Mouse (Mus musculus) layer of hippocampus, adult 2 months (tissue): ENCODE measurements around the gene Slc7a7. TPM values are rescaled to one million over a fixed set of nuclear protein-coding genes. Genes with fewer than 3 reads are reported as not detected.

Experiments
- DNase-seq, 2 experiments: peaks; one replicate each; pipeline ENCODE4 v3.0.0; 2022; ENCODE audit warnings: low spot score in 2 of 2
- H3K27ac ChIP-seq: fragments of 200-600 bp; 2 replicates; pipeline ENCODE4 v1.8.1; 2022
- H3K4me3 ChIP-seq: fragments of 200-600 bp; 2 replicates; pipeline ENCODE4 v1.8.1; 2022; ENCODE audit warnings: mild to moderate bottlenecking
- CTCF ChIP-seq: fragments of 200-600 bp; conservative IDR thresholded peaks from 2 replicates; pipeline ENCODE4 v1.8.1; 2022; ENCODE audit warnings: antibody characterized with exemption, mild to moderate bottlenecking, moderate library complexity
- total RNA-seq, 2 experiments: library from RNA; stranded (reverse); gene quantifications; 2 replicates each; pipeline ENCODE4 v1.2.3; 2021

Slc7a7 gene
- total RNA-seq, 2 experiments from 2014 or later, result 1.4 to 2.0 TPM

DNA sequence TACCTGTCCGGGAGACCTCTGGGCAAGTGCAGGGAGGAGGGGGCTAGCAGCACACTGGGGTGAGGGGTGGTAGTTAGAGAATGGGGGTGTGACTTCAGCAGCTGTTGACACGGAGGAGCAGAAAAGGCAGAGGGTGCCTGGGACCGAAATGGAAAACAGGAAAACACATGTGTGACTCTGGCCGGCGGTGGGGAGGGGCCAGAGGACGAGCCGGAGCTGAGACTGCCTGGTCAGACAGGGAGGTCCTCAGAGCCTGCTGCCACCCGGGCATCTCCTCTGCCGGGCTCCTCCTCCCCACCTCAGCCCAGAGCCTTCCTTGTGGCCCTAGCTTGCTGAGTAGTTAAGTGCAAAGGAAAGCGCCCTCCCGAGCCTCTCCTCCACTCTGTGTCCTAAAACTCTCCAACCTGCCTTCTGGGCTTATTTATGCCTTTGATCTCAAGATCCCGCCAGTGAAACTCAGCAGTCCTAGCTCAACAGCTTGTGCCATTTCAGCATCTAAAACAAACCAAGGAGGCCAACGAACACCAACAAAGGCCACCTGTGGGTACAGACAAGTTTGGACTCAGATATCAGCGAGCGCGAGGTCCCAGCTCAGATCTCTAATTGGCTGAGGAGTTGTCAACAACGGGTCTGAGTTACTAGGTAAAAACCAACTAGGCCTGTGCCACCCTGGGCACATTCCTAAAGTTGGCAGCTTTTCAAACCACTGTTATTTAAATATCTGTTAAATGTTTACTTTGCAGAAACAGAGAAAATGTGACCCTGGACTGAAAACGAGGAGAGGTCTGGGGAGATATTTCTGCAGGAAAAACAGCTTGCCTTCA is 3.5 kb downstream of the Slc7a7 start:
- H3K4me3 ChIP-seq, result no peak overlapping the region
- TF ChIP-seq CTCF, result no peak
- DNase-seq, result no peak
- no peak overlapping the region for H3K27ac ChIP-seq

DNA sequence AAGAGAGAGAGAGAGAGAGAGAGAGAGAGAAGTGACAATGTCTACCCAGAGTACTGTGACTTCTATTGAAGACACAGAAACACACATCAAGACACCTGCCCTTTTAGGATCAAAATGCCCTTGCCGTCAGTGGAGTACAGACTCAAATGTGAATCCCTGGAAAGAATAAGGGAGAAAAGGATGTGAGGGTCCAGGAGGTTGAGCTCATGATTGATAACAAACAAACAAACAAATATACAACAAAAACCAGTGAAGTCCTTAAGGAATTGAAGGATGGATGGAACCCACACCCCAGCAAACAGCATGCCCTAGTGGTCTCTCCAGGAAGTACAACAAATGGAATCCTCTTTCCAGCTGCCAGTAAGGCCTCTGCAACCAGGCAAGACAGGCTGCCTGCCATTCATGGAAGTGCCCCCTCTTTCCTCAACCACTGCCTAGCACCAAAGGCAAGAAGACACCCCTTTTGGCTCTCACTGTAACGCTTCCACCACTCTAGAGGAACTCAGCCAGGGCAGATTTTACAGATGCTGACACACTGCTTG is 4.9 kb downstream of the Slc7a7 start:
- peak; percentile 93 for TF ChIP-seq CTCF
- DNase-seq, result peak; percentile 56 to 74
- Histone ChIP-seq H3K27ac (no peak overlapping the region), H3K4me3 (no peak overlapping the region)

GRCm38 (mm10) chr14:54412000-54412576 is 5.5 kb downstream of the Slc7a7 start:
- no peak overlapping the region for H3K27ac ChIP-seq
- no peak for TF ChIP-seq CTCF
- no peak for DNase-seq
- H3K4me3 ChIP-seq, result no peak overlapping the region

GRCm38 (mm10) chr14:54409980-54410810 is 7.4 kb downstream of the Slc7a7 start:
- no peak for DNase-seq
- no peak for TF ChIP-seq CTCF
- no peak overlapping the region for H3K4me3 ChIP-seq
- H3K27ac ChIP-seq, result peak overlapping the region; percentile 8; the same call in 1 of the 2 replicates

DNA sequence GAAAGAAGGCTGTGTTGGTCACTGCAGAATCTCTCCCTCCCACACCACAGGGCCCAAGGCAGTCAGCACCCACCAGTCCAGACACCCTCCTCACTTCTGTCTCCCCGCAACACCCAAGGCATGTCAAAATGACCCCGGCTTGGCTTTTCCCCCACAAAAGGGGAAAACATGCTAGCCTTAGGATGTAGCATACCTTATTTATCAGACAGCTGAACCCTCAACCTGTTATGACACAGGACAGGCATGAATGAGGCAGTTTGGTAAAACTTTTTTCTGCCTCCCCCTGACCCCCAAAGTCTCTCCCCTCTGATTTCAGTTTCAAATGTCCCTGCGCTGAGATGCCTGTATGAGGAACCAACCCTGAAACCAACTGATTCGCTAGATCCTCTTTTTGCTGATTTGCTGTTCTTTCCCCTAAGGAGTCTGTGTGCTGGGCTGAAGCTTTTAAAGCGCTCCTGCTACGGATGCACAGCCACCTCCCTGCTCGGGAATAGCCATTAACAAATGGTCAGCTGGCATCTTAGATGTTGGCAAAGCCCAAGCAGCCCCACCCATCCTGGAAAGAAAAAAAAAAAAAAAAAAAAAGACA is 8.4 kb downstream of the Slc7a7 start:
- TF ChIP-seq CTCF, result no peak
- no peak for DNase-seq
- H3K4me3 ChIP-seq, result no peak overlapping the region
- H3K27ac ChIP-seq, result no peak overlapping the region; the same call in 1 of the 2 replicates

DNA sequence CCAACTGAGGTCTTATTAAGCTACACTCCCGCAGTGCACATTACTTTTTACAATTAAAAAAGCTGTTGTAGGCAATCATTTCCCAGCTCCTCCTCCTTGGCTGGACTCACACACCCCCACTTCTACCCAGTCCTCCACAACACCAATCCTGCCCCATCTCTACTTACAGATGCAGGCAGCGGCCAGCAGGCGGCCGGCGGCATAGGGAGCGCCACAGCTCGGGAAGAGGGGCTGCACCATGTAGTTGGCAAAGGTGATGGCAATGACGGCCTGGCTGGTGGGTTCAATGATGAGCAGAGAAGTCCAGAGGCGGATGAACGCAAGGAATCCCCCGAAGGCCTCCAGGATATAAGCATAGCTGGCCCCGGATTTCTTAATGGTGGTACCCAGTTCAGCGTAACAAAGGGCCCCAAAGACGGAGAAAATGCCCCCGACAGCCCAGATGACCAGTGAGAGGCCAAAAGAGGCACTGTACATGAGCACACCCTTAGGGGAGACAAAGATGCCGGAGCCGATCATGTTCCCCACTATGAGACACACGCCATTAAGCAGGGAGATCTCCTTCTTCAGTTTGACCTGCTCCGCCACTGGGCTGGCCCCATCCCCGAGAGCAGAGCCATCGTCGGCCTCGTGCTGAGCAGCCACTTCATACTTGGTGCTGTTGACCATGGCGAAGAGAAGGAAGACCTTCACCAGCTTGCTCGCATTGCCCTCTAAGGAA is 9.1 kb downstream of the Slc7a7 start:
- H3K27ac ChIP-seq, result no peak overlapping the region
- no peak for DNase-seq
- H3K4me3 ChIP-seq, result no peak overlapping the region
- TF ChIP-seq CTCF, result peak; percentile 43

DNA sequence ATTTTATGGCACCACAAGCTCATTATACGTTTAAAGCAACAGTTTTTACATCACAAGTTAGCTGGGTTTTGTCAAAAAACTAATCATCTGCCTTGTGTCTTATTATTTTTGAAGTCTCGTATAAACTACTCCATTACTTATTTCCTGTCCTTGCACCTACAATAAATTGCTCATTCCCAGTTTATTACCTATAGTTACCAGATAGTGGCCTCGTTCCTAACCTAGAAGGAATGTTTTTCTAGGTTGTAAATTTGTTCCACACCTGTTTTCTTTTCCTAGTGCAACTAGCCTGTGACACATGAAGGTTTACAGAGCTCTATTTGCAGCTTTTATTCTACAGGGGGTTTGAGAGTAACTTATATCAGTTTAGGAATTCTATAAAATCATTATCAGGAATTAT is 15.9 kb downstream of the Slc7a7 start:
- no peak overlapping the region for H3K27ac ChIP-seq
- TF ChIP-seq CTCF, result no peak
- no peak for DNase-seq
- no peak overlapping the region for H3K4me3 ChIP-seq

DNA sequence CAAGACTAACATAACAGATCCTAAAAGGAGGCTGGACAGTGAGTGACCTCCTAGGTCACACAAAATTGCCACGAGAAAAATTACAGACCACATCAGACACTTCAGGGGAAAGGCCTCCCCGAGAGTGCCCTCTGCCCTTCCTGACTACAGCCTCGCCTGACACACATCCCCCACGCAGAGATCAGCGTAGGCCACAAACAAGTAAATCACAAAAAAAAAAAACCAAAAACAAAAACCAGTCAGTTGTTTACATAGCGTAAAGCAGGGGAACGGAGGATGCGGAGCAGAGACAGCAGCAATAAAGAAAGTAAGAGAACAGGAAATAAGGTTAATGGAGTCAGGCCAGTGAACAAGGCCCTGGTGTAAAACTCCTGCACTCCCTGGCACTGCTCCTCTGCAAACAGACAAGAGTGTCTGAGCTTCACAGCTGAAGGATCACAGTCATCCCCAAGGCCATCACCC is 18.6 kb downstream of the Slc7a7 start:
- no peak for DNase-seq
- TF ChIP-seq CTCF, result no peak
- Histone ChIP-seq H3K27ac (no peak overlapping the region), H3K4me3 (no peak overlapping the region)

GRCm38 (mm10) chr14:54398528-54398916 is 19.1 kb downstream of the Slc7a7 start:
- Histone ChIP-seq H3K4me3 (no peak overlapping the region), H3K27ac (no peak overlapping the region)
- TF ChIP-seq CTCF, result no peak
- no peak for DNase-seq

DNA sequence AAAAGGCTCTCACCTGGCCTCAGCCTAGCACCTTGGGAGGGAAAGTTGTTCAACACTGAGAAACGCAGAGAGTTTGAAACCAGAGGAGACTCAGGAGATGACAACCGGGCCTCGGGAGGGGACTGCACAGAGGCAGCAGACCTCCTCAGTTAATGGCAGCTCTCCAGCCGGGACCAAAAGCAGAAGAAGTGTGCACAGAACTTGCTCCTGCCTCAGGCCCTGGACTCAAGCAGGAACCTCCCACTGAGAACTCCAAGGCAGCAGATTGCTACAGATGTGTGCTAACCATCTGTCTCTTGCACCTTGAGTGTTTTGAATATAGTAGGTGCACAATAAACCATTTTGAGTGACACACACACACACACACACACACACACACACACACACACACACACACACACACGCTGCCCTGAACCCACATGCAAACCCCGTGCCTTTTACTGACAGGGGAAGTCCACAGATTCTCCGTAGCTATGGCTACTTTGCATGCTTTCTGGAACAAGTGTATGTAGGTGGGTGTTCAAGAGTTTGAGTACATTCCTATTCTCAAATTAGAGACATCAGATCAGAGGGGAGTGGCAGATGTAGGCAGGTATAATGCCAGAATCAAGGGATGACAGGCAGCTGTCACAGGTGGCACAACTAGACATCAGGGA is 19.6 kb downstream of the Slc7a7 start:
- H3K27ac ChIP-seq, result no peak overlapping the region
- no peak for DNase-seq
- no peak for TF ChIP-seq CTCF

DNA sequence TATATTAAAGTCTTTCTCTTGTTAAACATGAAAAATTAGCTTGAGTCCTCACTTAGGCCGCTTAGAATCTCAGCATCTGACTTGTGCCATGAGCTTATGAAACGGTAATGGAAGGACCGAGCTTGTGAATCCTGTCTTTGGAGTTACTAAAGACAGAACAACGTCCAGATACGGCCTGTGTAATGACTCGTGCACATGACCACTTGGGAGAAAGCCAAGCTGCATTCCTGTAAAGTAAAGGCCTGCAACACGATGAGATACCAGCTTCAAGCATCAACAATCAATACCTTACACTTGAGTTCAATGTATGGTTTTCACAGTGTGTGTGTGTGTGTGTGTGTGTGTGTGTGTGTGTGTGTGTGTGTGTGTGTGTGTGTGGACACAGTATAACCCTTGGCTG is 20.9 kb downstream of the Slc7a7 start:
- TF ChIP-seq CTCF, result no peak
- DNase-seq, result no peak
- H3K27ac ChIP-seq, result no peak overlapping the region
- H3K4me3 ChIP-seq, result no peak overlapping the region

More for the DNA sequence above, 19.6 kb downstream of the Slc7a7 start:
- H3K4me3 ChIP-seq, result no peak overlapping the region
